Mouse (Mus musculus) forebrain, embryonic 11.5 days (tissue): Measurements from ENCODE around the gene Tmigd1. TPM values are rescaled to one million over a fixed set of nuclear protein-coding genes. Genes with fewer than 3 reads are reported as not detected.
A peak's percentile ranks its signal among the peaks of the same experiment; 100 is the strongest.
"Not testable (repeated sequence)": the region's sequence is repeated elsewhere in the genome, so short reads cannot be mapped to it uniquely, and the experiment has no call there.

Source experiments
- ATAC-seq: fragments of 200-750 bp; cut with Nextera tagmentation; replicated peaks from 2 replicates; pipeline ENCODE4 v1.8.0; 2017; ENCODE audit warnings: moderate TSS enrichment; ENCODE audit not compliant: low FRiP score
- DNase-seq: peaks from one replicate; pipeline ENCODE4 v3.0.0-alpha.2; 2017; ENCODE audit warnings: low spot score
- H3K27ac ChIP-seq: fragments of 300-500 bp; sonication (generic); 2 replicates; pipeline ENCODE4 v1.5.1; 2014; ENCODE audit warnings: low read depth, low read length
- H3K27me3 ChIP-seq: fragments of 300-500 bp; sonication (generic); 2 replicates; pipeline ENCODE4 v1.6.1; 2014; ENCODE audit warnings: mild to moderate bottlenecking, low read length, mixed read lengths; ENCODE audit not compliant: control insufficient read depth, insufficient read depth
- H3K36me3 ChIP-seq: fragments of 300-500 bp; sonication (generic); 2 replicates; pipeline ENCODE4 v1.6.1; 2014; ENCODE audit warnings: mild to moderate bottlenecking, low read length, moderate library complexity, mixed read lengths; ENCODE audit not compliant: control insufficient read depth, insufficient read depth
- H3K4me1 ChIP-seq: fragments of 300-500 bp; sonication (generic); replicated peaks from 2 replicates; pipeline ENCODE4 v1.6.1; 2014; ENCODE audit warnings: low read length, mixed read lengths; ENCODE audit not compliant: control insufficient read depth, insufficient read depth
- H3K4me2 ChIP-seq: fragments of 300-500 bp; sonication (generic); 2 replicates; pipeline ENCODE4 v1.6.1; 2014; ENCODE audit warnings: low read depth, mild to moderate bottlenecking, low read length, moderate library complexity, mixed read lengths; ENCODE audit not compliant: severe bottlenecking
- H3K4me3 ChIP-seq: fragments of 300-500 bp; sonication (generic); 2 replicates; pipeline ENCODE4 v1.5.1; 2014; ENCODE audit warnings: low read depth, low read length
- H3K9ac ChIP-seq: fragments of 300-500 bp; sonication (generic); 2 replicates; pipeline ENCODE4 v1.6.1; 2014; ENCODE audit warnings: low read length
- H3K9me3 ChIP-seq: fragments of 300-500 bp; sonication (generic); 2 replicates; pipeline ENCODE4 v1.6.1; 2016; ENCODE audit warnings: low read length, mixed read lengths; ENCODE audit not compliant: control insufficient read depth
- WGBS: fragments of 180-500 bp; shearing (Covaris S2); extraction: QIAGEN DNeasy Blood & Tissue Kit; methylation state at CpG from one replicate; pipeline ENCODE4 v1.1.7; 2014; 5-methylcytosine and 5-hydroxymethylcytosine counted together
- polyA plus RNA-seq: library from polyadenylated mRNA; unstranded; fragments of >200 nt; fragmentation: Nextera tagmentation; extraction: Ambion mirVana; gene quantifications from 2 replicates; pipeline ENCODE4 v1.2.1, GENCODE M21; 2014

Gene Tmigd1
- polyA plus RNA-seq, 1 experiment from 2014 or later = not detected

DNA sequence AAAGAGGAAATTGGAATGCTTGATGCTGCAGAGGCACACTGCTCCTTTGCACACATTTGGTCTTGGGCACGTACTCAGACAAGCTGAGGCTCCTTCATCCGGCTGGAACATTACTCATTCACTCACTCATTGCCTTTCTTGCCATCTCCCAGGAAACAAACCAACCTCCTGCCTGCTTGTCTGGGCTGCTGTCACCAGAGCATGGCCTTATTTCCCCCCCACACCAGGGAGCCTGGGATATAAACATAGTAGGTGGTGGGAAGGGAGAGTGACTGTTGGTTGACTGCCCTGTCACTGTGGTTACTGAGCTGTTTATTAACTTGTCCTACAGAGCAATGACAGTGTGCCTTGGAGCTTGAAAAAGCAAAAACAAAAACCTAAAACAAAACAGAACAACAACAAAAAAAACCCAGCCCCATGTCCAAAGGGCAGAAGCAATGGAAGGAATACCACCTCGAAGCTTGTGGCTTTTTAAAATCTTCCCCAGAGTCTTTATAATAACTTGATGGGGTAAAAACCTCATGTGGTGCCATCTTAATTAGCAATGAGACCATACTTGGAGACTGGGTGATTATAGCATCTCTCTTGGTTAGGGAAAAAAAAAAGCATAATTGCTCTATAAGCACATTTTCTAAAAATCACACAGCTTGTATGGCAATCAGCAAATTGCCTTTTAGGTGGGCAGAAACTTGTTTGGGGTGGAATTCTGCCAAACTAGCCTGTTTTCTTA, 9.5 kb downstream of the Tmigd1 start:
- DNase-seq (peak; percentile 23), ATAC-seq (no peak)
- Histone ChIP-seq H3K9ac (no peak overlapping the region), H3K36me3 (no peaks in the 10 kb centered on the region), H3K4me1 (no peaks in the 10 kb centered on the region), H3K27me3 (no peaks in the 10 kb centered on the region), H3K4me2 (no peak overlapping the region), H3K4me3 (no peak overlapping the region), H3K9me3 (no peaks in the 10 kb centered on the region), H3K27ac (no peak overlapping the region)
- 59% methylated on average over 3 of the region's 3 CpGs for WGBS

DNA sequence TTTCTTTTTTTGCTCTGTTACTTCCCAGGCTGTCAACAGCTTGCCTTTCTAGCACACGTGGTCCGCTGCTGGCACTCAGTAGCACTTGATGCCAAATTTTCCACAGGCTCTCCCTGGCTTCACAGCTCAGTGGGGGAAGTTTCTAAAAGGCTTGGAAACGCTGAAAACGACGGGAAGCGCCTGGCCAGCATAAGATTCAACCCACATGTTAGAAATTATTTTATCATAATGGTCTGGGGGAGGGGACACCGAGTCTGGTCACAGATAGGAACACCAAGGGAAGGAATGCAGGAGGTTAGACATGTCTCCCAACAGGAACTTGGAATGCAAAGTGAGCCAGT, 10.1 kb downstream of the Tmigd1 start:
- no peak overlapping the region for H3K9ac ChIP-seq
- H3K4me1 ChIP-seq = no peaks in the 10 kb centered on the region; the same call in 1 of the 2 replicates
- peak; percentile 30 for DNase-seq
- no peaks in the 10 kb centered on the region for H3K27me3 ChIP-seq
- no peaks in the 10 kb centered on the region for H3K36me3 ChIP-seq
- no peaks in the 10 kb centered on the region for H3K9me3 ChIP-seq
- ATAC-seq = no peak
- H3K4me3 ChIP-seq = no peak overlapping the region
- WGBS = 70% methylated on average over 7 of the region's 7 CpGs
- H3K27ac ChIP-seq = no peak overlapping the region
- no peak overlapping the region for H3K4me2 ChIP-seq

DNA sequence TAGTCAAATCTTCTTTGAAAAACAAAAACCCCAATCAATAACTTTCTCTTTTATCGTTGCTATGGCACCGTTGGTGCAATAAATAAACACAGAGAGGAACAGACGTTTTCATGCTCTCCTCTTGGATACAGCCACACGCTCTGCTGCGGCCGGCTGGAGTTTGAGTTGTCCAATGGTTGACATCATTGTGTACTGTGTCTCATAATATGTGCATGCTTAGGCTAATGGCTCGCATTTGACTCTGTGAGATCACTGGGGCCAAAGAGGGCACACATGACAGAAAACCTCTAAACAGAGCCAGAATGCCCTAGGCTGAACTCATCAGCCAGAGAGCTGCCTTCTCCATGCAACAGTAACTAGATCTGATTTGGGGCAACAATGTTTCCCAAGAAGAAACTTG, 12.4 kb downstream of the Tmigd1 start:
- DNase-seq (peak; percentile 29), ATAC-seq (no peak)
- Histone ChIP-seq H3K27me3 (no peaks in the 10 kb centered on the region), H3K4me3 (no peak overlapping the region), H3K9ac (no peak overlapping the region), H3K36me3 (no peaks in the 10 kb centered on the region), H3K9me3 (no peaks in the 10 kb centered on the region), H3K27ac (no peak overlapping the region), H3K4me1 (no peaks in the 10 kb centered on the region; the same call in 1 of the 2 replicates), H3K4me2 (no peak overlapping the region)
- WGBS = 84% methylated on average over 7 of the region's 7 CpGs

DNA sequence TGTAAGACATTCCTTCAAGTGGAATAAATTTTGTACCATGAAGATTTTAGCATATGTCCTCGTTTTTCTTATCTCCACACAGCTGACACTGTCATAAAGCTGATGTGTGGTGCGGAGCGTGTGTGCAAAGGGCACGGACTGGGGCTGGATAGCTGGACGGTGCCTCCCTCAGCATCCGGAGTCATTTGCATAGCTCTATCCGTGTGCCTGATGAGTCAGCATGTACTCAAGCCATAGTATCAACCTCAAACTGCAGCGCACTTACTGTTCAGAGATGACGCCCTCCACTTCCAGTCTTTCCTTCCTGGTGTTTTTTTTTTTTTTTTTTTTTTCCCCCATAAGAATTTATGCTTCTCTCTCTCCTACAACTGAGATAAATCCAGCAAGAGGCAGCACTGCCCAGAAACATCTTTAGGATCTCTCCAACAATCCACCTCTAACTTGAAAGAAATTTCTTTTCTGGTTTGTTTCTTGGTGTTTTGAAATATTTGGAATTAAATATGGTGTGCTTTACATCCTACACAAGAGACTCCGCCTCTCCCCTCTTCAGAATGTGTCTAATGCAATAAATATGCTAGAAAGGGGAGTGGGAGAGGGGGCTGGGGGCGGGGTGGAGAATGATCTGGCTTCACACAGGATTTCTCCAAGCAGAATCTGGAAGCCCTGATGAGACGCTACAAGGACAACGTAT, 14.7 kb downstream of the Tmigd1 start:
- Histone ChIP-seq H3K9ac (no peak overlapping the region), H3K4me3 (no peak overlapping the region), H3K27me3 (no peaks in the 10 kb centered on the region), H3K9me3 (no peaks in the 10 kb centered on the region), H3K4me2 (no peak overlapping the region), H3K4me1 (no peaks in the 10 kb centered on the region; the same call in 1 of the 2 replicates), H3K36me3 (no peaks in the 10 kb centered on the region), H3K27ac (no peak overlapping the region)
- 50% methylated on average over 13 of the region's 13 CpGs for WGBS
- no peak for ATAC-seq
- peak; percentile 40 for DNase-seq

DNA sequence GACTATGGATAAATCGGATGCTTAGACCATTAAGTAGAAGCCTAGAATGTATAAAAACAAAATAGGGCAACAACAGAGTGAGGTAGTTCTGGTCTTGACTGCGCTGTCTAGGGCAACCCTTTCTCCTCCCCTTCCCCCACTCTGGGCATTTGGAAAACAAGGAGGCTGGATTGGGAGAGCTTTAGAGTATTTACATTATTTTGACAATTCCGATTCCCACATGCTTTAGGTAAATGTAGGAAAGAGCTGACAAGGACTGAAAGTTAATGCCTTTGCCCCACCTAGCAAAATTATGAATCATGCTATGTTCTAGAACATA, 15.2 kb downstream of the Tmigd1 start:
- DNase-seq (peak; percentile 39), ATAC-seq (no peak)
- Histone ChIP-seq H3K4me3 (no peak overlapping the region), H3K27ac (no peak overlapping the region), H3K4me1 (no peaks in the 10 kb centered on the region; the same call in 1 of the 2 replicates), H3K9ac (no peak overlapping the region), H3K4me2 (no peak overlapping the region), H3K27me3 (no peaks in the 10 kb centered on the region), H3K9me3 (no peaks in the 10 kb centered on the region), H3K36me3 (no peaks in the 10 kb centered on the region)
- 44% methylated on average over 3 of the region's 3 CpGs for WGBS

DNA sequence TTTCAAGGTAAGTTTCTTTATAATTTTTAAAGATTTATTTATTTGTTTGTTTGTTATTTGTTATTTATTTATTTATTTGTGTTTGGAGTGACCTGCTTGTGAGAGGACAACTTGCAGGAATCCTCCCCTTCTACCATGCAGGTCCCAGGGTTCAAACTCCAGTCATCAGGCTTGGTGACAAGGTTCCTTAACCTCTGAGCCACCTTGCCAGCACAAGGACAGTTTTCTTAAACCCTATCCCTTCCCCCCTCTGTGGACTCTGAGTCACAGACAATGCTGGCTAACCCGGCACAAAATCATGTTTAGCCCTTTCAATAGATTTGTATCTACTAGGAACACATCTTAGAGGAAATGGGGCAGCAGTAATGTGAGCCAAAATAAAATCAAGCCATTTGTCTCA, 18.6 kb downstream of the Tmigd1 start:
- Histone ChIP-seq H3K4me1 (no peaks in the 10 kb centered on the region; the same call in 1 of the 2 replicates), H3K27me3 (no peaks in the 10 kb centered on the region), H3K4me3 (no peak overlapping the region), H3K9me3 (no peaks in the 10 kb centered on the region), H3K9ac (no peak overlapping the region), H3K27ac (no peak overlapping the region), H3K36me3 (no peaks in the 10 kb centered on the region), H3K4me2 (no peak overlapping the region)
- DNase-seq (peak; percentile 11), ATAC-seq (no peak)
- WGBS = 65% methylated on average over 1 of the region's 1 CpGs

DNA sequence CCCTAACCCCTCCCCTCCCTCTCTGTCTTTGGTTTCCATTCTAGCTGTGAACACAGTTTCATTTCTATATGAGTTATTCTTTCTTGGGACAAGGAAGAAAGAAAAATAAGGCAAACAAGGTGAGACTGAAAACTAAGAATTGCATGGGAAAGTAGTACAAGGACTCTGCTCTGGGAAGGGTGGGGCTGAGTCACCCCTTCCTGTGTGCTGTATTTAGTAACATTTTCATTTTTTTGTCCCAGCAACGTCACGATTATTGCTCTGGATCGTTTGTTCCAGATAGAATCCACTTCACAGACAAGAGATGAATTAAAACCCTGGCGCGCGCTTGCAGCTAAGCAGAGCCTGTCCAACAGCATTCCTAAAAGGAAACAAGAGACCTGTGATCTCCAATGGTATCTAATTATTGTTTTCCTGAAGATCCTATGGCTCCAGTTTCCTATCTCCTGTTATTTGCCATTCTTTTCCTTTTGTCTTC, 22.8 kb downstream of the Tmigd1 start, which contains the start of gene Blmh:
Blmh (plus strand) TSS at position 51 of the 478 bp plus-strand sequence.
- no peaks in the 10 kb centered on the region for H3K36me3 ChIP-seq
- no peaks in the 10 kb centered on the region for H3K9me3 ChIP-seq
- no peak within 1 kb of the TSS for H3K9ac ChIP-seq
- no peak within 1 kb of the TSS for H3K4me3 ChIP-seq
- no peaks in the 10 kb centered on the region for H3K4me1 ChIP-seq
- DNase-seq (no peak), ATAC-seq (no peak)
- H3K27me3 ChIP-seq = no peaks in the 10 kb centered on the region
- 88% methylated on average over 6 of the region's 6 CpGs for WGBS
- no peak within 1 kb of the TSS for H3K27ac ChIP-seq
- no peak within 1 kb of the TSS for H3K4me2 ChIP-seq

DNA sequence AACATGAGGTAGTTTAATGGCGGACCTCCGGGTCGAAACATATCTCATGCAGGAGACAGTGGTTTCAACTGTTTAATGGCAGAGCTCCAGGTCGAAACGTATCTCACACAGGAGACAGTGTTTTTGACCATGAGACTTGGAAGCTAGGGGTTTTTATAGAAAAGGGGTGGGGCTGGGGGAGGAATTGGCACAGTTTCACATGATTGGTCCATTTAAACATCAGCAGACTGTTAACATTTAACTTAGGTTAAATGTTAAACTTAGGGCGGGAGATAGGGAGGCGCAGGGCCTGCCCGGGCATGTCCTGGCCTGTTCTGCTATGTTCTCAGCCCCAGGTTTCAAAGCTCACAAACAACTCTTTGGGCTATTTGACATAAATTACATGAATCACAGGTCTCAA, 26.6 kb downstream of the Tmigd1 start:
- not testable (repeated sequence) for H3K4me1 ChIP-seq, H3K4me3 ChIP-seq, H3K27ac ChIP-seq, H3K36me3 ChIP-seq, H3K9ac ChIP-seq, H3K4me2 ChIP-seq, DNase-seq, H3K27me3 ChIP-seq, H3K9me3 ChIP-seq, ATAC-seq
- 94% methylated on average over 8 of the region's 8 CpGs for WGBS

DNA sequence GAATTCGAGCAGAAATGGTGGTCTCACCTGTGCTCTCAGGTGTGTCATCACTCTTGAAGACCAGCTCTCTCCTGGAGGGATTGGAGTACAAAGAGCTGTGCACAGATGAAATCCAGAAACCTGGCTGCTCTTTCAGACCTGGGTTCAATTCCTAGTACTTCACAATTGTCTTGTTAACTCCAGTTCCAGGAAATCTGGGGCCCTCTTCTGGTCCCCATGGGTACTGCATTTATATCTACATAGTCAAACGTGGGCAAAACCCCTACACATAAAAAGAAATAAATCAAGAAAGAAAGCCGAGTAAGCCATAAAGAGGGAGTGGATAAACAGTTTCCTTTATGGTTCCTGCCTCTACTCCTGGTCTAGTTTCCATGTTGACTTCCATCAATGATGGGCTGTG, 31.2 kb downstream of the Tmigd1 start:
- DNase-seq = no peak
- no peak overlapping the region for H3K27ac ChIP-seq
- no peak overlapping the region for H3K9ac ChIP-seq
- ATAC-seq = no peak
- H3K4me2 ChIP-seq = no peak overlapping the region
- no peaks in the 10 kb centered on the region for H3K36me3 ChIP-seq
- no peaks in the 10 kb centered on the region for H3K4me1 ChIP-seq
- no peaks in the 10 kb centered on the region for H3K27me3 ChIP-seq
- no peak overlapping the region for H3K4me3 ChIP-seq
- 71% methylated on average over 3 of the region's 3 CpGs for WGBS
- no peaks in the 10 kb centered on the region for H3K9me3 ChIP-seq
